Mouse (Mus musculus) gastrocnemius, postnatal 10 days (tissue): ENCODE results near the gene Rhbdf2. TPM values are rescaled to one million over a fixed set of nuclear protein-coding genes. Genes with fewer than 3 reads are reported as not detected.

Experiments used
- DNase-seq: peaks from one replicate; pipeline ENCODE4 v3.0.0; 2021; ENCODE audit warnings: mixed read lengths
- total RNA-seq, 2 experiments: library from RNA; stranded (reverse); gene quantifications; 2 replicates each; pipeline ENCODE4 v1.2.3; 2021

Gene Rhbdf2
- total RNA-seq, 2 experiments from 2014 or later, result 5.2 to 8.4 TPM

DNA sequence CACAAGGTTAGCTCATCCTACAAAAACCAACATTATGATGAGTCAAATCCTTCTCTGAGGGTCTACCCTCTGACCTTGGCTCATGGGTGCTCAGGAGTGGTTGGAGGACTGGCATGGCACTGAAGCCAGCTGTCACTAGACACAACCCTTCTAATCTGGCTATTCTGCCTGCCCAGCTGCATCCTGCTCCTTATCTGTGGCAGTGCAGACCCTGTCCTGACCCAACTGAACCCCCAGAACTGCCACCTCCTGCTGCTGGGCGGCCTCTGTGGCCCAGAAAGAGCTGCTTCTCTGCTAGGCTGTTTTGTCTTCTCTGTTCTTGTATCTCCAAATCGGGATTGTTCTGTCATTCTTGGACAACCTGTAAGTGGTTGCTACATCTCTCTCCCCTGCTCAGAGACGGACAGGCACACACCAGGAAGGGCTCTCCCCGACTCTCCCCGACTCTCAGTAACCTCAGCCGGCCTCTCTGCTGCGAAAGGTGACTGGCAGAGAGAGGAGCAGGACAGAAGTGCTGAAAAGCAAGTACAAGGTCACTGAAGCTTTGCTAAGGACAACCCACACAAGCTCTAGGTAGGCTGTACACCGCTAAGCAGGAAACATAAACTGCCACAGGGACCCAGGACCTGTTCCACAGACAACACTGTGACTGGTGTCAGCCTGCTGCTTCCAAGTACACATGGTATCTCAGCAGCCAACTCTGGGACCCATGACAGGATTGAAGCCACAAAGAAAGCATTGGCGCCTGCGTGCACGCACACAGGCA, 77.4 kb downstream of the Rhbdf2 start:
- no peak for DNase-seq

DNA sequence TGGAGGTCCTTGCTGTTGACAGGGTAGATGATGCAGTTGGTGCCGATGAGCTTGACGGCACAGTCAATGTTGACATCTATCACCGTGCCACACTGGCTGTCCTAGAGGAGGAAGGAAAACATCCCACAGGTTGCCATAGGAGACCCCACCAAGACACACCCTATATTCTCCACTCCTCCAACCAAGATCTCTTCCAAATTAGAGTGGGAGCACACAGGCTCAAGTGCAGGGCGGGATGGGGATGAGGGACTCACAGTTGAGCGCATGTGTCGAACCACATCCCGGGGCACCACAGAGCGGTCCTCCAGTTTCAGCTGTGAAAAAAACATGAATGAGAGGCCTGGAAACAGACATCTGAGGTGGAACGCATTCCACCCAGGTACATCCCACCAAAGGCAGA, 78.0 kb downstream of the Rhbdf2 start:
- no peak for DNase-seq

Other genes with a start within 250 kb of the Rhbdf2 start
- 10 to 100 TPM; 43.1 to 43.3 TPM for gene Rnf157, start 214.0 kb downstream of the Rhbdf2 start, total RNA-seq
- gene Ubald2, start 192.9 kb downstream of the Rhbdf2 start, total RNA-seq, result 10 to 100 TPM; 48.1 to 54.4 TPM
- gene Qrich2, start 160.8 kb downstream of the Rhbdf2 start, total RNA-seq, result not detected
- gene Prpsap1, start 132.8 kb downstream of the Rhbdf2 start, total RNA-seq, result 10 to 100 TPM; 34.8 to 35.4 TPM
- gene Sphk1, start 96.1 kb downstream of the Rhbdf2 start, total RNA-seq, result 1 to 10 TPM; 3.7 to 4.0 TPM
- 10 to 100 TPM; 20.7 to 24.9 TPM for gene Ube2o, start 45.6 kb downstream of the Rhbdf2 start, total RNA-seq
- gene Aanat, start 40.6 kb downstream of the Rhbdf2 start, total RNA-seq, result not detected
- gene Prcd, start 26.5 kb upstream of the Rhbdf2 start, total RNA-seq, result under 1 TPM in 1 of 2 experiments, not detected in 1; 0.81 TPM
- gene Cygb, start 27.3 kb upstream of the Rhbdf2 start, total RNA-seq, result 10 to 100 TPM; 26.6 to 30.3 TPM
- gene St6galnac1, start 148.5 kb upstream of the Rhbdf2 start, total RNA-seq, result not detected
- gene Mxra7, start 201.0 kb upstream of the Rhbdf2 start, total RNA-seq, result 10 to 100 TPM; 39.7 to 50.1 TPM
- gene Mettl23, start 216.3 kb upstream of the Rhbdf2 start, total RNA-seq, result 10 to 100 TPM; 28.4 to 32.5 TPM
- 10 to 100 TPM; 23.9 to 26.4 TPM for gene Jmjd6, start 216.4 kb upstream of the Rhbdf2 start, total RNA-seq
- 10 to 100 TPM; 29.9 to 31.3 TPM for gene Mfsd11, start 225.4 kb upstream of the Rhbdf2 start, total RNA-seq
- gene Srsf2, start 226.1 kb upstream of the Rhbdf2 start, total RNA-seq, result 100 to 1,000 TPM; 123 to 146 TPM